Mouse (Mus musculus): ENCODE measurements at regions not wholly inside any gene's neighbourhood (a gene's known extent, or its start where the extent isn't known, plus 50 kb on each side); places are given as distances from the start of the nearest gene placed in this dataset.

GRCm38 (mm10) chr15:67417742-67418163 is 917.0 kb upstream of the Lrrc6 start:
- DNase-seq (ENCODE audit: low spot score) (no peak), ATAC-seq (ENCODE audit: insufficient number of reproducible peaks, low FRiP score, low TSS enrichment, low read depth) (no peak)
- no peaks in the 10 kb centered on the region for H3K36me3 ChIP-seq (ENCODE audit: control insufficient read depth, insufficient read depth, low read length)
- H3K4me1 ChIP-seq (ENCODE audit: control insufficient read depth, insufficient read depth, low read length) = peaks cover 4% of the 10 kb centered on the region
- no peak overlapping the region for H3K9ac ChIP-seq (ENCODE audit: low read length)
- H3K27me3 ChIP-seq (ENCODE audit: control insufficient read depth, insufficient read depth, low read length) = no peaks in the 10 kb centered on the region
- 94% methylated on average over 2 of the region's 2 CpGs for WGBS
- H3K4me3 ChIP-seq (ENCODE audit: low read depth, low read length) = no peak overlapping the region
- H3K4me2 ChIP-seq (ENCODE audit: low read depth, severe bottlenecking) = no peak overlapping the region
- H3K27ac ChIP-seq (replicated peaks; ENCODE audit: low read depth, low read length) = no peak overlapping the region
- H3K9me3 ChIP-seq (ENCODE audit: control insufficient read depth, low read length) = no peaks in the 10 kb centered on the region

- H3K4me1 ChIP-seq (ENCODE audit: control insufficient read depth, insufficient read depth, low read length) = peaks cover 4% of the 10 kb centered on the region
- H3K4me2 ChIP-seq (ENCODE audit: low read depth, severe bottlenecking) = no peak overlapping the region
- WGBS = 76% methylated on average over 2 of the region's 2 CpGs
- no peak overlapping the region for H3K27ac ChIP-seq (replicated peaks; ENCODE audit: low read depth, low read length)
- ATAC-seq (ENCODE audit: insufficient number of reproducible peaks, low FRiP score, low TSS enrichment, low read depth) (no peak), DNase-seq (ENCODE audit: low spot score) (no peak)
- H3K36me3 ChIP-seq (ENCODE audit: control insufficient read depth, insufficient read depth, low read length) = no peaks in the 10 kb centered on the region
- no peaks in the 10 kb centered on the region for H3K27me3 ChIP-seq (ENCODE audit: control insufficient read depth, insufficient read depth, low read length)
- H3K4me3 ChIP-seq (ENCODE audit: low read depth, low read length) = no peak overlapping the region
- no peak overlapping the region for H3K9ac ChIP-seq (ENCODE audit: low read length)
- no peaks in the 10 kb centered on the region for H3K9me3 ChIP-seq (ENCODE audit: control insufficient read depth, low read length)
Measured at GRCm38 (mm10) chr15:67415840-67416239, 915.1 kb upstream of the Lrrc6 start.

- WGBS = 92% methylated on average over 3 of the region's 3 CpGs
- ATAC-seq (ENCODE audit: insufficient number of reproducible peaks, low FRiP score, low TSS enrichment, low read depth) (no peak), DNase-seq (ENCODE audit: low spot score) (no peak)
- H3K9ac ChIP-seq (ENCODE audit: low read length) = no peak overlapping the region
- H3K4me3 ChIP-seq (ENCODE audit: low read depth, low read length) = no peak overlapping the region
- H3K27ac ChIP-seq (replicated peaks; ENCODE audit: low read depth, low read length) = no peak overlapping the region
- no peak overlapping the region for H3K4me2 ChIP-seq (ENCODE audit: low read depth, severe bottlenecking)
- H3K27me3 ChIP-seq (ENCODE audit: control insufficient read depth, insufficient read depth, low read length) = no peaks in the 10 kb centered on the region
- no peaks in the 10 kb centered on the region for H3K9me3 ChIP-seq (ENCODE audit: control insufficient read depth, low read length)
- H3K36me3 ChIP-seq (ENCODE audit: control insufficient read depth, insufficient read depth, low read length) = no peaks in the 10 kb centered on the region
- H3K4me1 ChIP-seq (ENCODE audit: control insufficient read depth, insufficient read depth, low read length) = no peaks in the 10 kb centered on the region
Measured at GRCm38 (mm10) chr15:67414371-67414930, 913.7 kb upstream of the Lrrc6 start.

- DNase-seq (ENCODE audit: low spot score) (no peak), ATAC-seq (ENCODE audit: insufficient number of reproducible peaks, low FRiP score, low TSS enrichment, low read depth) (no peak)
- Histone ChIP-seq H3K9ac (ENCODE audit: low read length) (no peak overlapping the region), H3K9me3 (ENCODE audit: control insufficient read depth, low read length) (no peaks in the 10 kb centered on the region), H3K27me3 (ENCODE audit: control insufficient read depth, insufficient read depth, low read length) (no peaks in the 10 kb centered on the region), H3K36me3 (ENCODE audit: control insufficient read depth, insufficient read depth, low read length) (no peaks in the 10 kb centered on the region), H3K27ac (replicated peaks; ENCODE audit: low read depth, low read length) (no peak overlapping the region), H3K4me2 (ENCODE audit: low read depth, severe bottlenecking) (no peak overlapping the region), H3K4me1 (ENCODE audit: control insufficient read depth, insufficient read depth, low read length) (no peaks in the 10 kb centered on the region), H3K4me3 (ENCODE audit: low read depth, low read length) (no peak overlapping the region)
- 93% methylated on average over 3 of the region's 3 CpGs for WGBS
Measured at GRCm38 (mm10) chr15:67413581-67413980, 912.9 kb upstream of the Lrrc6 start.

- Histone ChIP-seq H3K9ac (ENCODE audit: low read length) (no peak overlapping the region), H3K36me3 (ENCODE audit: control insufficient read depth, insufficient read depth, low read length) (no peaks in the 10 kb centered on the region), H3K4me2 (ENCODE audit: low read depth, severe bottlenecking) (no peak overlapping the region), H3K4me3 (ENCODE audit: low read depth, low read length) (no peak overlapping the region), H3K4me1 (ENCODE audit: control insufficient read depth, insufficient read depth, low read length) (no peaks in the 10 kb centered on the region), H3K9me3 (ENCODE audit: control insufficient read depth, low read length) (no peaks in the 10 kb centered on the region), H3K27ac (replicated peaks; ENCODE audit: low read depth, low read length) (no peak overlapping the region), H3K27me3 (ENCODE audit: control insufficient read depth, insufficient read depth, low read length) (no peaks in the 10 kb centered on the region)
- DNase-seq (ENCODE audit: low spot score) (no peak), ATAC-seq (ENCODE audit: insufficient number of reproducible peaks, low FRiP score, low TSS enrichment, low read depth) (no peak)
- 84% methylated on average over 1 of the region's 1 CpGs for WGBS
Measured at GRCm38 (mm10) chr15:67412394-67412793, 911.7 kb upstream of the Lrrc6 start.

- no peaks in the 10 kb centered on the region for H3K9me3 ChIP-seq (ENCODE audit: control insufficient read depth, low read length)
- no peaks in the 10 kb centered on the region for H3K27me3 ChIP-seq (ENCODE audit: control insufficient read depth, insufficient read depth, low read length)
- ATAC-seq (ENCODE audit: insufficient number of reproducible peaks, low FRiP score, low TSS enrichment, low read depth) = no peak
- H3K4me3 ChIP-seq (ENCODE audit: low read depth, low read length) = no peak overlapping the region
- no peak for DNase-seq (ENCODE audit: low spot score)
- H3K4me1 ChIP-seq (ENCODE audit: control insufficient read depth, insufficient read depth, low read length) = no peaks in the 10 kb centered on the region
- no peak overlapping the region for H3K27ac ChIP-seq (replicated peaks; ENCODE audit: low read depth, low read length)
- no peak overlapping the region for H3K4me2 ChIP-seq (ENCODE audit: low read depth, severe bottlenecking)
- WGBS = 93% methylated on average over 2 of the region's 2 CpGs
- H3K36me3 ChIP-seq (ENCODE audit: control insufficient read depth, insufficient read depth, low read length) = no peaks in the 10 kb centered on the region
- no peak overlapping the region for H3K9ac ChIP-seq (ENCODE audit: low read length)
Measured at GRCm38 (mm10) chr15:67411657-67412056, 910.9 kb upstream of the Lrrc6 start.

GRCm38 (mm10) chr15:67410012-67410411 is 909.3 kb upstream of the Lrrc6 start:
- H3K9me3 ChIP-seq (ENCODE audit: control insufficient read depth, low read length) = no peaks in the 10 kb centered on the region
- 79% methylated on average over 1 of the region's 1 CpGs for WGBS
- ATAC-seq (ENCODE audit: insufficient number of reproducible peaks, low FRiP score, low TSS enrichment, low read depth) = no peak

GRCm38 (mm10) chr15:67408871-67409559 is 908.3 kb upstream of the Lrrc6 start:
- ATAC-seq (ENCODE audit: insufficient number of reproducible peaks, low FRiP score, low TSS enrichment, low read depth) (no peak), DNase-seq (ENCODE audit: low spot score) (no peak)
- Histone ChIP-seq H3K9me3 (ENCODE audit: control insufficient read depth, low read length) (no peaks in the 10 kb centered on the region), H3K9ac (ENCODE audit: low read length) (no peak overlapping the region), H3K36me3 (ENCODE audit: control insufficient read depth, insufficient read depth, low read length) (no peaks in the 10 kb centered on the region), H3K27me3 (ENCODE audit: control insufficient read depth, insufficient read depth, low read length) (no peaks in the 10 kb centered on the region), H3K4me3 (ENCODE audit: low read depth, low read length) (no peak overlapping the region), H3K27ac (replicated peaks; ENCODE audit: low read depth, low read length) (no peak overlapping the region), H3K4me2 (ENCODE audit: low read depth, severe bottlenecking) (no peak overlapping the region), H3K4me1 (ENCODE audit: control insufficient read depth, insufficient read depth, low read length) (no peaks in the 10 kb centered on the region)
- WGBS = 81% methylated on average over 9 of the region's 9 CpGs

More at GRCm38 (mm10) chr15:67410012-67410411, 909.3 kb upstream of the Lrrc6 start:
- no peaks in the 10 kb centered on the region for H3K36me3 ChIP-seq (ENCODE audit: control insufficient read depth, insufficient read depth, low read length)
- no peak overlapping the region for H3K4me3 ChIP-seq (ENCODE audit: low read depth, low read length)
- H3K4me1 ChIP-seq (ENCODE audit: control insufficient read depth, insufficient read depth, low read length) = no peaks in the 10 kb centered on the region
- H3K27me3 ChIP-seq (ENCODE audit: control insufficient read depth, insufficient read depth, low read length) = no peaks in the 10 kb centered on the region
- H3K4me2 ChIP-seq (ENCODE audit: low read depth, severe bottlenecking) = no peak overlapping the region
- H3K9ac ChIP-seq (ENCODE audit: low read length) = no peak overlapping the region
- DNase-seq (ENCODE audit: low spot score) = no peak
- no peak overlapping the region for H3K27ac ChIP-seq (replicated peaks; ENCODE audit: low read depth, low read length)

GRCm38 (mm10) chr15:67407244-67407643 is 906.5 kb upstream of the Lrrc6 start:
- DNase-seq (ENCODE audit: low spot score) (no peak), ATAC-seq (ENCODE audit: insufficient number of reproducible peaks, low FRiP score, low TSS enrichment, low read depth) (no peak)
- H3K4me1 ChIP-seq (ENCODE audit: control insufficient read depth, insufficient read depth, low read length) = no peaks in the 10 kb centered on the region
- H3K36me3 ChIP-seq (ENCODE audit: control insufficient read depth, insufficient read depth, low read length) = no peaks in the 10 kb centered on the region
- H3K4me3 ChIP-seq (ENCODE audit: low read depth, low read length) = no peak overlapping the region
- no peak overlapping the region for H3K4me2 ChIP-seq (ENCODE audit: low read depth, severe bottlenecking)
- H3K9me3 ChIP-seq (ENCODE audit: control insufficient read depth, low read length) = no peaks in the 10 kb centered on the region
- H3K9ac ChIP-seq (ENCODE audit: low read length) = no peak overlapping the region
- H3K27ac ChIP-seq (replicated peaks; ENCODE audit: low read depth, low read length) = no peak overlapping the region
- no peaks in the 10 kb centered on the region for H3K27me3 ChIP-seq (ENCODE audit: control insufficient read depth, insufficient read depth, low read length)
- 87% methylated on average over 2 of the region's 2 CpGs for WGBS
